Mouse (Mus musculus) hindbrain, embryonic 11.5 days (tissue): ENCODE measurements around the gene Uba5. TPM values are rescaled to one million over a fixed set of nuclear protein-coding genes. Genes with fewer than 3 reads are reported as not detected.

Experiments used
- ATAC-seq: fragments of 200-750 bp; cut with Nextera tagmentation; 2 replicates; pipeline ENCODE4 v1.8.0; 2017; ENCODE audit warnings: mild to moderate bottlenecking, moderate TSS enrichment, moderate library complexity; ENCODE audit not compliant: low FRiP score
- DNase-seq: peaks from one replicate; pipeline ENCODE4 v3.0.0-alpha.2; 2015; ENCODE audit warnings: low spot score
- H3K27ac ChIP-seq: fragments of 300-500 bp; sonication (generic); 2 replicates; pipeline ENCODE4 v1.5.1; 2014; ENCODE audit warnings: mild to moderate bottlenecking, low read depth, low read length
- H3K27me3 ChIP-seq: fragments of 300-500 bp; sonication (generic); 2 replicates; pipeline ENCODE4 v1.6.1; 2014; ENCODE audit warnings: mild to moderate bottlenecking, low read length, moderate library complexity, mixed read lengths; ENCODE audit not compliant: control insufficient read depth, insufficient read depth
- H3K36me3 ChIP-seq: fragments of 300-500 bp; sonication (generic); 2 replicates; pipeline ENCODE4 v1.6.1; 2014; ENCODE audit warnings: mild to moderate bottlenecking, low read length, moderate library complexity, mixed read lengths; ENCODE audit not compliant: control insufficient read depth, insufficient read depth
- H3K4me1 ChIP-seq: fragments of 300-500 bp; sonication (generic); replicated peaks from 2 replicates; pipeline ENCODE4 v1.6.1; 2014; ENCODE audit warnings: low read length, mixed read lengths; ENCODE audit not compliant: control insufficient read depth, insufficient read depth
- H3K4me2 ChIP-seq: fragments of 300-500 bp; sonication (generic); replicated peaks from 2 replicates; pipeline ENCODE4 v1.6.1; 2014; ENCODE audit warnings: mild to moderate bottlenecking, low read depth, low read length
- H3K4me3 ChIP-seq: fragments of 300-500 bp; sonication (generic); 2 replicates; pipeline ENCODE4 v1.5.1; 2014; ENCODE audit warnings: low read depth, low read length
- H3K9ac ChIP-seq: fragments of 300-500 bp; sonication (generic); 2 replicates; pipeline ENCODE4 v1.6.1; 2014; ENCODE audit warnings: low read depth, low read length
- H3K9me3 ChIP-seq: fragments of 300-500 bp; sonication (generic); 2 replicates; pipeline ENCODE4 v1.6.1; 2016; ENCODE audit warnings: low read length; ENCODE audit not compliant: control insufficient read depth
- WGBS: fragments of 180-500 bp; shearing (Covaris S2); extraction: QIAGEN DNeasy Blood & Tissue Kit; methylation state at CpG from one replicate; pipeline ENCODE4 v1.1.7; 2014; 5-methylcytosine and 5-hydroxymethylcytosine counted together
- polyA plus RNA-seq: library from polyadenylated mRNA; unstranded; fragments of >200 nt; fragmentation: Nextera tagmentation; extraction: Ambion mirVana; gene quantifications from 2 replicates; pipeline ENCODE4 v1.2.1, GENCODE M21; 2014

Uba5 gene
- 68.1 and 68.6 TPM in 2 replicates for polyA plus RNA-seq

- H3K27ac ChIP-seq: no peak within 1 kb of the TSS
- peak; percentile 85 for ATAC-seq
- under 1% methylated on average over 56 of the region's 59 CpGs for WGBS
Observed at GRCm38 (mm10) chr9:104062430-104063243, at the start of gene Uba5. TSS of gene Uba5 (minus strand) at chr9:104063134.

GRCm38 (mm10) chr9:104109151-104109550 lies 46.2 kb upstream of the Uba5 start:
- DNase-seq (no peak), ATAC-seq (no peak)
- Histone ChIP-seq H3K27me3 (no peaks in the 10 kb centered on the region), H3K9me3 (no peaks in the 10 kb centered on the region), H3K36me3 (no peaks in the 10 kb centered on the region), H3K9ac (no peak overlapping the region), H3K4me1 (no peaks in the 10 kb centered on the region), H3K4me2 (no peak overlapping the region), H3K4me3 (no peak overlapping the region), H3K27ac (no peak overlapping the region)
- 96% methylated on average over 5 of the region's 5 CpGs for WGBS

More at GRCm38 (mm10) chr9:104062430-104063243, at the start of gene Uba5:
- Histone ChIP-seq H3K9ac (peak within 1 kb of the TSS; percentile 82), H3K9me3 (no peaks in the 10 kb centered on the region), H3K27me3 (no peaks in the 10 kb centered on the region), H3K4me1 (peaks cover 9% of the 10 kb centered on the region; the same call in 1 of the 2 replicates), H3K4me2 (peak within 1 kb of the TSS; percentile 84), H3K4me3 (peak within 1 kb of the TSS; percentile 81), H3K36me3 (no peaks in the 10 kb centered on the region)
- DNase-seq: peak; percentile 84

GRCm38 (mm10) chr9:104108571-104109143 lies 45.7 kb upstream of the Uba5 start:
- ATAC-seq (no peak), DNase-seq (no peak)
- Histone ChIP-seq H3K9ac (no peak overlapping the region), H3K9me3 (no peaks in the 10 kb centered on the region), H3K27me3 (no peaks in the 10 kb centered on the region), H3K4me2 (no peak overlapping the region), H3K4me3 (no peak overlapping the region), H3K27ac (no peak overlapping the region), H3K4me1 (no peaks in the 10 kb centered on the region), H3K36me3 (no peaks in the 10 kb centered on the region)
- WGBS: 81% methylated on average over 2 of the region's 2 CpGs

- no peak for ATAC-seq
- H3K36me3 ChIP-seq: no peaks in the 10 kb centered on the region
- no peak overlapping the region for H3K4me3 ChIP-seq
- H3K27ac ChIP-seq: no peak overlapping the region
- H3K9me3 ChIP-seq: no peaks in the 10 kb centered on the region
- H3K9ac ChIP-seq: no peak overlapping the region
- DNase-seq: no peak
- WGBS: 82% methylated on average over 6 of the region's 6 CpGs
- H3K4me1 ChIP-seq: no peaks in the 10 kb centered on the region
- no peak overlapping the region for H3K4me2 ChIP-seq
- H3K27me3 ChIP-seq: no peaks in the 10 kb centered on the region
Observed at GRCm38 (mm10) chr9:104107482-104107881, 44.5 kb upstream of the Uba5 start.

- 84% methylated on average over 9 of the region's 9 CpGs for WGBS
Observed at GRCm38 (mm10) chr9:104106930-104107329, 44.0 kb upstream of the Uba5 start.

GRCm38 (mm10) chr9:104104986-104105385 lies 42.1 kb upstream of the Uba5 start:
- H3K36me3 ChIP-seq: no peaks in the 10 kb centered on the region
- no peaks in the 10 kb centered on the region for H3K4me1 ChIP-seq
- no peak overlapping the region for H3K9ac ChIP-seq
- ATAC-seq: no peak
- H3K4me3 ChIP-seq: no peak overlapping the region
- WGBS: 89% methylated on average over 2 of the region's 2 CpGs
- no peaks in the 10 kb centered on the region for H3K9me3 ChIP-seq
- H3K27ac ChIP-seq: no peak overlapping the region
- no peaks in the 10 kb centered on the region for H3K27me3 ChIP-seq
- H3K4me2 ChIP-seq: no peak overlapping the region
- no peak for DNase-seq

More at GRCm38 (mm10) chr9:104106930-104107329, 44.0 kb upstream of the Uba5 start:
- Histone ChIP-seq H3K4me3 (no peak overlapping the region), H3K27ac (no peak overlapping the region), H3K9me3 (no peaks in the 10 kb centered on the region), H3K4me2 (no peak overlapping the region), H3K36me3 (no peaks in the 10 kb centered on the region), H3K4me1 (no peaks in the 10 kb centered on the region), H3K9ac (no peak overlapping the region), H3K27me3 (no peaks in the 10 kb centered on the region)
- no peak for ATAC-seq
- DNase-seq: no peak

- no peak overlapping the region for H3K4me2 ChIP-seq
- no peaks in the 10 kb centered on the region for H3K9me3 ChIP-seq
- H3K36me3 ChIP-seq: no peaks in the 10 kb centered on the region
- no peak overlapping the region for H3K4me3 ChIP-seq
- DNase-seq (no peak), ATAC-seq (no peak)
- H3K27ac ChIP-seq: no peak overlapping the region
- WGBS: 33% methylated on average over 2 of the region's 2 CpGs
- no peak overlapping the region for H3K9ac ChIP-seq
- no peaks in the 10 kb centered on the region for H3K4me1 ChIP-seq
- no peaks in the 10 kb centered on the region for H3K27me3 ChIP-seq
Observed at GRCm38 (mm10) chr9:104102901-104103300, 40.0 kb upstream of the Uba5 start.

- Histone ChIP-seq H3K27me3 (no peaks in the 10 kb centered on the region), H3K9ac (no peak overlapping the region), H3K27ac (no peak overlapping the region), H3K9me3 (no peaks in the 10 kb centered on the region), H3K4me1 (no peaks in the 10 kb centered on the region), H3K4me3 (no peak overlapping the region), H3K4me2 (no peak overlapping the region), H3K36me3 (no peaks in the 10 kb centered on the region)
- no peak for ATAC-seq
- DNase-seq: no peak
- 40% methylated on average over 6 of the region's 6 CpGs for whole genome bisulfite sequencing
Observed at GRCm38 (mm10) chr9:104102301-104102700, 39.4 kb upstream of the Uba5 start.

GRCm38 (mm10) chr9:104101458-104101857 lies 38.5 kb upstream of the Uba5 start:
- ATAC-seq (no peak), DNase-seq (no peak)
- Histone ChIP-seq H3K9ac (no peak overlapping the region), H3K27ac (no peak overlapping the region), H3K4me1 (no peaks in the 10 kb centered on the region), H3K4me3 (no peak overlapping the region), H3K27me3 (no peaks in the 10 kb centered on the region), H3K9me3 (no peaks in the 10 kb centered on the region), H3K4me2 (no peak overlapping the region), H3K36me3 (no peaks in the 10 kb centered on the region)
- WGBS: 30% methylated on average over 3 of the region's 3 CpGs
